In the genomic region with DNA sequence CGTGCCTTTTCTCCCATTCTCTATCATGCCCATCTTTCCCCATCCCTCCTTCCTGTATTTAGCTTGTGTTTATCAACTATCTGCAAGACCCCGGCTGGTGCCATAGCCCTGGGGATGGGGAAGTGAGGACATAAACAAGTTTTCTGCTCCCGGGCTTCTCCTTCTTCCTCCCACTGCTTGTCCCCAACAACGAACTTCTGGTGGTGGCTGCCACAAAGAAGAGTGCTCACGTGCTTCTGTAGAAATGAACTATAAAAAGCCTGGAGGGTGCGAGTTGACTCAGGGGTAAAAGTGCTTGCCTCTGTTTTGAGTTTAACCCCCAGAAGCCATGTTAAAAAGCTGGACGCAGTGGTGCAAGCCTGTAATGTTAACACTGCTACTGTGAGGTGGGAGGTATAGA, we compare ENCODE assay signal across 1 mouse cellular context.
TF ChIP-seq lines count a peak whose summit lies in the region.

No protein-coding gene starts in this region.

TF ChIP-seq in CH12.LX, 34 proteins besides CTCF, POLR2A, EP300 and RAD21:
- TF ChIP-seq MXI1 (IDR thresholded peaks at IDR 0.05; ENCODE audit: low read depth, low read length) (no peak), BHLHE40 (IDR thresholded peaks at IDR 0.05; ENCODE audit: low read depth, low read length) (peak; percentile 67)
TF ChIP-seq in CH12.LX: peak in this region for 1.
